Mouse (Mus musculus) cortical plate, adult 2 months (tissue): Measurements from ENCODE around the gene Meig1.

Source experiments
- CTCF ChIP-seq: fragments of 200-500 bp; IDR thresholded peaks from 2 replicates; pipeline ENCODE4 v1.5.1; 2011; ENCODE audit warnings: mild to moderate bottlenecking, control low read depth, low read length; ENCODE audit not compliant: insufficient read depth; ENCODE audit errors: extremely low read depth
- POLR2A ChIP-seq: fragments of 200-500 bp; IDR thresholded peaks from 2 replicates; pipeline ENCODE4 v1.6.1; 2011; ENCODE audit warnings: mild to moderate bottlenecking, low read length, control low read depth; ENCODE audit not compliant: insufficient read depth; ENCODE audit errors: extremely low read depth

DNA sequence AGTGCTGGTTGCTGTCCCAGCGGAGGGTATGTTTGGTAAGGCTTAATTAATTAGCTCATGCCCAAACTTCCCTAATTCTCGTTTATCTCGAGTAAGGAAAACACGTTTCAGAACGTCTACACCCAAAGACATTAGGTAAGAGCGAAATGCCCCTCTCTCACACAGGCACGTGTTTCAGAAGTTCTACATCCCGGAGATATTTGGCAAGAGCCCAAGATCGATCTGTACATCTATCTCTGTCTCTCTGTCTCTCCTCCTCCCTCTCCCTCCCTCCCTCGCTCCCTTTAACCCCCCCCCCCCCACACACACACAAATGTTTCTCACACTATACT is 2.1 kb upstream of the Meig1 start:
- TF ChIP-seq CTCF (no peak), POLR2A (no peak)
